ENCODE assay signal across 26 mouse cellular contexts in the genomic region with DNA sequence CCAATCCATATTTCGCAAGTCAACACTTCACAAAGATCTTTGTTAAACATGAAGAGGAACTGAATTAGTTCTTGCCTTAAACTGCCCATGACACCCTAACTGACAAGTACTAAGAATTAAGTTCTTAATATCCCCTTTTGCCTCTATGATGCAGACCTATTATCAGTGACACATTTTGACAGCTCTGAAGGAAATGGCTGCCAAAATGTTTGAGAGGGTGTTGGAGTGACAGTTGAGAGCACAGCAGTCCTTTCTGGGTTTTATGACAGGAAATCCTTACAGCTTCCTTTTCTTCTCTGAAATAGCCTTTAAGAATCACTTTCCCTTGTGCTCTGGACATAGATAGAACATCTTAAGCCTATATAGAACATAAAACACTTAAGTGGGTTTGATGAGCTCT.
"Had no signal": no experiment of that assay in that cellular context is flagged by ENCODE, and none has a peak within 500 bp of the region (broad histone marks: within the 10 kb centered on the region; RNA-seq: fewer than 3 reads in every experiment).

No protein-coding gene starts in this region.

- H3K9ac ChIP-seq: heart, embryonic 12.5 days; hindbrain, embryonic 13.5 days; hindbrain, embryonic 15.5 days; kidney, embryonic 15.5 days; limb, embryonic 13.5 days; limb, embryonic 15.5 days; liver, embryonic 12.5 days; liver, embryonic 14.5 days had no signal

- H3K9me3 ChIP-seq: heart, embryonic 10.5 days; heart, embryonic 12.5 days; hindbrain, embryonic 13.5 days; hindbrain, embryonic 15.5 days; kidney, embryonic 15.5 days; limb, embryonic 13.5 days; limb, embryonic 15.5 days; liver, embryonic 12.5 days had no signal

- H3K27ac ChIP-seq: gastrocnemius, adult 2 months; heart, embryonic 10.5 days; hindbrain, embryonic 13.5 days; hindbrain, embryonic 15.5 days; hindbrain, postnatal 0 days; kidney, embryonic 15.5 days; kidney, postnatal 0 days; limb, embryonic 13.5 days; limb, embryonic 15.5 days; liver, embryonic 12.5 days; liver, embryonic 14.5 days had no signal

- H3K36me3 ChIP-seq: heart, embryonic 10.5 days; heart, embryonic 12.5 days; hindbrain, embryonic 13.5 days; hindbrain, embryonic 15.5 days; kidney, embryonic 15.5 days; limb, embryonic 13.5 days; limb, embryonic 15.5 days; liver, embryonic 12.5 days had no signal

- H3K4me3 ChIP-seq: gastrocnemius, adult 2 months; heart, embryonic 10.5 days; heart, embryonic 12.5 days; hindbrain, embryonic 13.5 days; hindbrain, embryonic 15.5 days; kidney, embryonic 15.5 days; limb, embryonic 13.5 days; limb, embryonic 15.5 days; liver, embryonic 12.5 days had no signal

- DNase-seq: gastrocnemius, adult 2 months; gastrocnemius, postnatal 10 days; gastrocnemius, postnatal 25 days; heart, adult 18-20 months; heart, postnatal 10 days; heart, postnatal 4 days; kidney, adult 11 months; kidney, adult 2 months; kidney, adult 9 months; kidney, postnatal 14 days; kidney, postnatal 36 days; layer of hippocampus, adult 9-11 months; layer of hippocampus, postnatal 36 days; left cerebral cortex, postnatal 4 days had no signal

- H3K27me3 ChIP-seq: heart, embryonic 12.5 days; hindbrain, embryonic 13.5 days; hindbrain, embryonic 15.5 days; kidney, embryonic 15.5 days; limb, embryonic 13.5 days; limb, embryonic 15.5 days; liver, embryonic 12.5 days had no signal

- H3K4me1 ChIP-seq: heart, embryonic 10.5 days; heart, embryonic 12.5 days; hindbrain, embryonic 15.5 days; kidney, embryonic 15.5 days; limb, embryonic 13.5 days; limb, embryonic 15.5 days; liver, embryonic 12.5 days had no signal

- ATAC-seq: hindbrain, postnatal 0 days; intestine, embryonic 16.5 days; liver, embryonic 12.5 days had no signal
